Mouse (Mus musculus) lung, embryonic 14.5 days (tissue): ENCODE data around the gene Ddit4l. TPM values are rescaled to one million over a fixed set of nuclear protein-coding genes. Genes with fewer than 3 reads are reported as not detected.
"Not testable (repeated sequence)": the region's sequence is repeated elsewhere in the genome, so short reads cannot be mapped to it uniquely, and the experiment has no call there.

Experiments
- ATAC-seq: fragments of 200-750 bp; cut with Nextera tagmentation; 2 replicates; pipeline ENCODE4 v1.8.0; 2017; ENCODE audit warnings: mild to moderate bottlenecking, moderate TSS enrichment, moderate library complexity; ENCODE audit not compliant: insufficient read depth
- DNase-seq: peaks from one replicate; pipeline ENCODE4 v3.0.0-alpha.2; 2015
- H3K27ac ChIP-seq: fragments of 300-500 bp; sonication (generic); 2 replicates; pipeline ENCODE4 v1.5.1; 2014; ENCODE audit warnings: low read depth, mild to moderate bottlenecking, moderate library complexity
- H3K27me3 ChIP-seq: fragments of 300-500 bp; sonication (generic); 2 replicates; pipeline ENCODE4 v1.6.1; 2014; ENCODE audit warnings: low read length, control low read depth; ENCODE audit not compliant: insufficient read depth
- H3K36me3 ChIP-seq: fragments of 300-500 bp; sonication (generic); 2 replicates; pipeline ENCODE4 v1.6.1; 2014; ENCODE audit warnings: control low read depth; ENCODE audit not compliant: insufficient read depth
- H3K4me1 ChIP-seq: fragments of 300-500 bp; sonication (generic); 2 replicates; pipeline ENCODE4 v1.6.1; 2014; ENCODE audit warnings: antibody characterized with exemption, control low read depth; ENCODE audit not compliant: insufficient read depth
- H3K4me2 ChIP-seq: fragments of 300-500 bp; sonication (generic); 2 replicates; pipeline ENCODE4 v1.6.1; 2014; ENCODE audit warnings: mild to moderate bottlenecking
- H3K4me3 ChIP-seq: fragments of 300-500 bp; sonication (generic); 2 replicates; pipeline ENCODE4 v1.5.1; 2014; ENCODE audit warnings: low read depth, low read length
- H3K9ac ChIP-seq: fragments of 300-500 bp; sonication (generic); 2 replicates; pipeline ENCODE4 v1.6.1; 2014
- H3K9me3 ChIP-seq: fragments of 300-500 bp; sonication (generic); 2 replicates; pipeline ENCODE4 v1.6.1; 2016; ENCODE audit warnings: low read depth, low read length, control low read depth
- CTCF ChIP-seq: IDR thresholded peaks from 2 replicates; pipeline ENCODE4 v1.5.1; 2016; ENCODE audit warnings: antibody characterized with exemption, low read depth
- WGBS: fragments of 180-500 bp; shearing (Covaris S2); extraction: QIAGEN DNeasy Blood & Tissue Kit; methylation state at CpG from one replicate; pipeline ENCODE4 v1.1.7; 2014; 5-methylcytosine and 5-hydroxymethylcytosine counted together
- microRNA-seq: library from miRNA; unstranded; fragments of <30 nt; microRNA quantifications from one replicate; pipeline ENCODE4, GENCODE M21; 2016; ENCODE audit warnings: borderline number of aligned reads
- polyA plus RNA-seq: library from polyadenylated mRNA; unstranded; fragments of >200 nt; fragmentation: Nextera tagmentation; extraction: Ambion mirVana; gene quantifications from 2 replicates; pipeline ENCODE4 v1.2.1, GENCODE M21; 2014

Gene Ddit4l
- polyA plus RNA-seq, 1 experiment from 2014 or later = 10.3 TPM

DNA sequence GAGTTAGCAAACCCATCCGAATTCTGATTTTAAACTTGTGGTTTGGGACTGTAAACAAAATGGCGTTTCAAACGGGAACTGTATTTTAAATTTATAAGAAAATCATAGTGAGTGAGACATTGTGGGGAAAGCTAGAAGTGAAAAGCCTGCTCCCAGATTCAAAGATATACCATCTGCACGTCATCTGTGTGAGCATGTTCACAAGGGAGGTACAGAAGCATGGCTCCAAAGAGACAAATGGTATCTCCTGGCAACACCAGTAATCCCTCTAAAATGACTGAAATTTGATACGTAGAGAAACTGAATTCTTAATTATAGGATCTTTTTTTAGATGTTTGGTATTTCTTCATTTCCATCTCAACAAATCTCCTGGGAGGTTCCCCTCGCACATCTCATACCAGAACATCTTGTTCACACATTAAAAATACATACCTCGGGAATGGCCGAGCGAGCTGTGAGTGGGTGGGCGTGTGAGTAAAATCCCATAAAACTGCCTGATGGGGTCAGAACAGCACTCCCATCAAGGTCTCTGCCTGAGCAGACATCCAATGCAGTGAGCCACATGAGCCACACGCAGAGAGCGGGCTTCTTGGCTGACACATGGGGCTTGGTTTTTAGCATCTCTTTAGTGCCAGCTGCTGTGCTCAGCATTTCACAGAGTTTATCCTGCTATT is 26.2 kb downstream of the Ddit4l start:
- no peak for DNase-seq

DNA sequence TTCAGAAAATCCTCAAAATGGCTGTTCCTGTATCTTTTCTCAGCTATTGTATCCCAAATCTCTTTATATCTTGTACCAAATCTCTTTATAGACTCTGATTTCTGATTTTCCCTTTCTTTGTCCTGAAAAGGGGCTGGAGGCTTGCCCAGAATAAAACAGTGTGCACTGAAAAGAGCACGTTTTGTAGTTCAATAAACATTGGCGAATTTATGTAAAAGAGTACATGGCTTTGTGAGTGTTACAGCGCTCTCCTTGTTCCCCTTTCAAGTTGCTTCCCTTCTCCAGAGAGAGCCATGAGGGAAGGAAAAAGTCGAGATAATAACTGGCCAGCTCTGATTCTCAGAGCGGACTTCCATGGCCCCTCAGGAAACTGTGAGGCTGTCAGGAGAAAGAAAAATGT is 27.7 kb downstream of the Ddit4l start:
- no peak for TF ChIP-seq CTCF
- no peak overlapping the region for H3K4me2 ChIP-seq

More for the DNA sequence above, 26.2 kb downstream of the Ddit4l start:
- Histone ChIP-seq H3K27me3 (no peaks in the 10 kb centered on the region), H3K9ac (no peak overlapping the region), H3K36me3 (no peaks in the 10 kb centered on the region), H3K27ac (no peak overlapping the region), H3K4me3 (no peak overlapping the region), H3K9me3 (no peaks in the 10 kb centered on the region), H3K4me2 (no peak overlapping the region), H3K4me1 (no peaks in the 10 kb centered on the region)
- WGBS = 62% methylated on average over 12 of the region's 12 CpGs
- TF ChIP-seq CTCF = no peak
- ATAC-seq = no peak

DNA sequence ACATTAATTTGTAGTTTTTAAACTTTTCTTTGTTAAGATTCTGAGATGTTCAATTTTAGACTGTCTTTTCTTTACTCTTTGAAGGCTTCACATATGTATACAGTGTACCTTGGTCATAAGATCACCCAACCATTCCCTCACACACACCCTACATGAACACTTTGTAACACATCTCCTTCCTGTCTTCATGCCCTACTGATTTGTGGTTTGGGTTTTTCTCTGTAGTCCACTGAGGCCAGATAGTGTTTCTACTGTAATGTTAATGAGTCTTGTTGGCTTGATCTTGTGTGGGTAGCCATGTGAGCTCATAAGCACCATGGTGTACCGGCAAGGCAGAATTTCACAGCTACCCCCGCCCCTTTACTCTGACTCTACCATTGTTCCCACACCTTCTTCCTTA is 31.4 kb downstream of the Ddit4l start:
- no peaks in the 10 kb centered on the region for H3K4me1 ChIP-seq
- no peaks in the 10 kb centered on the region for H3K27me3 ChIP-seq
- no peak for ATAC-seq
- H3K4me2 ChIP-seq = no peak overlapping the region
- no peak for TF ChIP-seq CTCF
- H3K36me3 ChIP-seq = no peaks in the 10 kb centered on the region
- H3K9me3 ChIP-seq = no peaks in the 10 kb centered on the region
- H3K9ac ChIP-seq = no peak overlapping the region
- H3K27ac ChIP-seq = no peak overlapping the region
- WGBS = 92% methylated on average over 2 of the region's 2 CpGs
- DNase-seq = no peak
- no peak overlapping the region for H3K4me3 ChIP-seq

More for the DNA sequence above, 27.7 kb downstream of the Ddit4l start:
- no peak for ATAC-seq
- H3K27ac ChIP-seq = no peak overlapping the region
- DNase-seq = no peak
- H3K36me3 ChIP-seq = no peaks in the 10 kb centered on the region
- H3K9ac ChIP-seq = no peak overlapping the region
- 56% methylated on average over 5 of the region's 5 CpGs for WGBS
- H3K4me3 ChIP-seq = no peak overlapping the region
- H3K4me1 ChIP-seq = no peaks in the 10 kb centered on the region
- H3K27me3 ChIP-seq = no peaks in the 10 kb centered on the region
- H3K9me3 ChIP-seq = no peaks in the 10 kb centered on the region

DNA sequence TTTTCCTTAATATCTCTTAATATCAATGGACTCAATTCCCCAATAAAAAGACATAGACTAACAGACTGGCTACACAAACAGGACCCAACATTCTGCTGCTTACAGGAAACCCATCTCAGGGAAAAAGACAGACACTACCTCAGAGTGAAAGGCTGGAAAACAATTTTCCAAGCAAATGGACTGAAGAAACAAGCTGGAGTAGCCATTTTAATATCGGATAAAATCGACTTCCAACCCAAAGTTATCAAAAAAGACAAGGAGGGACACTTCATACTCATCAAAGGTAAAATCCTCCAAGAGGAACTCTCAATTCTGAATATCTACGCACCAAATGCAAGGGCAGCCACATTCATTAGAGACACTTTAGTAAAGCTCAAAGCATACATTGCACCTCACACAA is 49.8 kb downstream of the Ddit4l start, which contains the start of gene Gm21962:
Gene Gm21962 (plus strand): TSS at position 301 of the 400 bp plus-strand sequence.
- not testable (repeated sequence) for H3K4me2 ChIP-seq, ATAC-seq, H3K36me3 ChIP-seq, H3K27me3 ChIP-seq, H3K9me3 ChIP-seq, H3K4me3 ChIP-seq, DNase-seq, H3K9ac ChIP-seq, H3K27ac ChIP-seq, H3K4me1 ChIP-seq
- WGBS = no CpG with 5 or more reads among the region's 3 CpGs

Small RNAs within 50 kb of the gene (microRNA-seq; reads per million reads assigned to microRNA genes)
- not detected for gene Gm22468

Other genes with a start within 250 kb of the Ddit4l start
- gene Gm21962, start 49.9 kb downstream of the Ddit4l start, polyA plus RNA-seq = not detected in 2 replicates
- gene H2afz, start 242.9 kb downstream of the Ddit4l start, polyA plus RNA-seq = 2,590 and 2,710 TPM in 2 replicates
- 12.8 and 15.5 TPM in 2 replicates for gene Dnajb14, start 246.1 kb downstream of the Ddit4l start, polyA plus RNA-seq